Mouse (Mus musculus): ENCODE measurements around the gene Cyp27a1. TPM values are rescaled to one million over a fixed set of nuclear protein-coding genes. Genes with fewer than 3 reads are reported as not detected.

Cyp27a1 gene
- not detected for polyA plus RNA-seq (2017; shearing (Covaris generic))

- no peak for ATAC-seq
These were observed at the start of gene Cyp27a1 for GRCm38 (mm10) chr1:74713099-74713858. TSS of gene Cyp27a1 (plus strand) at chr1:74713574.

- ATAC-seq, result no peak
These were observed 48.2 kb upstream of the Cyp27a1 start for GRCm38 (mm10) chr1:74665153-74665552.

GRCm38 (mm10) chr1:74668371-74668770, 45.0 kb upstream of the Cyp27a1 start:
- no peak for ATAC-seq

- ATAC-seq, result no peak
These were observed 40.6 kb upstream of the Cyp27a1 start for GRCm38 (mm10) chr1:74672731-74673130.

- no peak for ATAC-seq
These were observed 36.5 kb upstream of the Cyp27a1 start for GRCm38 (mm10) chr1:74676863-74677262.

- ATAC-seq, result no peak
These were observed 35.5 kb upstream of the Cyp27a1 start for GRCm38 (mm10) chr1:74677843-74678242.

- no peak for ATAC-seq
These were observed 26.2 kb upstream of the Cyp27a1 start for GRCm38 (mm10) chr1:74687131-74687530.

GRCm38 (mm10) chr1:74693891-74694583, 19.3 kb upstream of the Cyp27a1 start:
- ATAC-seq, result no peak

GRCm38 (mm10) chr1:74695836-74696235, 17.5 kb upstream of the Cyp27a1 start:
- ATAC-seq, result no peak

- ATAC-seq, result no peak
These were observed 16.0 kb upstream of the Cyp27a1 start for GRCm38 (mm10) chr1:74697416-74697815.

GRCm38 (mm10) chr1:74698353-74698752, 15.0 kb upstream of the Cyp27a1 start:
- no peak for ATAC-seq

GRCm38 (mm10) chr1:74698791-74699190, 14.6 kb upstream of the Cyp27a1 start:
- ATAC-seq, result no peak

- ATAC-seq, result no peak
These were observed 11.2 kb upstream of the Cyp27a1 start for GRCm38 (mm10) chr1:74702142-74702553.

GRCm38 (mm10) chr1:74704156-74704555, 9.2 kb upstream of the Cyp27a1 start:
- ATAC-seq, result no peak

- no peak for ATAC-seq
These were observed 8.4 kb upstream of the Cyp27a1 start for GRCm38 (mm10) chr1:74705016-74705415.

- no peak for ATAC-seq
These were observed 3.8 kb upstream of the Cyp27a1 start for GRCm38 (mm10) chr1:74709566-74709965.

- no peak for ATAC-seq
These were observed 1.3 kb upstream of the Cyp27a1 start for GRCm38 (mm10) chr1:74712046-74712445.

- no peak for ATAC-seq
These were observed 794 bp upstream of the Cyp27a1 start for GRCm38 (mm10) chr1:74712461-74713098.

GRCm38 (mm10) chr1:74713859-74714730, 721 bp downstream of the Cyp27a1 start:
- no peak for ATAC-seq

- ATAC-seq, result no peak
These were observed 1.6 kb downstream of the Cyp27a1 start for GRCm38 (mm10) chr1:74714967-74715366.

- ATAC-seq, result no peak
These were observed 2.1 kb downstream of the Cyp27a1 start for GRCm38 (mm10) chr1:74715468-74715867.

- ATAC-seq, result no peak
These were observed 2.5 kb downstream of the Cyp27a1 start for GRCm38 (mm10) chr1:74715886-74716285.

GRCm38 (mm10) chr1:74718113-74718512, 4.7 kb downstream of the Cyp27a1 start:
- ATAC-seq, result no peak

Measured in CD4-positive, CD25-positive, alpha-beta regulatory T cell, adult 4 months (primary cell).